Mouse (Mus musculus): Measurements from ENCODE around the gene Mkrn3. TPM values are rescaled to one million over a fixed set of nuclear protein-coding genes. Genes with fewer than 3 reads are reported as not detected.

Gene Mkrn3
- total RNA-seq, 2 experiments from 2014 or later: 4.1 TPM

GRCm38 (mm10) chr7:62382391-62382790 lies 37.5 kb downstream of the Mkrn3 start:
- no peak for DNase-seq (ENCODE audit: low spot score in 2 of 2)

GRCm38 (mm10) chr7:62378529-62378928 lies 41.4 kb downstream of the Mkrn3 start:
- DNase-seq (ENCODE audit: low spot score in 2 of 2): no peak

- DNase-seq (ENCODE audit: low spot score in 2 of 2): no peak
Observed at GRCm38 (mm10) chr7:62377313-62377712, 42.6 kb downstream of the Mkrn3 start.

GRCm38 (mm10) chr7:62376510-62377304 lies 43.2 kb downstream of the Mkrn3 start, which contains the start of gene Magel2:
Gene Magel2, plus strand, starts transcription at chr7:62377010.
- DNase-seq (ENCODE audit: low spot score in 2 of 2): no peak

GRCm38 (mm10) chr7:62375658-62376057 lies 44.3 kb downstream of the Mkrn3 start:
- peak in 1 of 2 experiments; percentile 8 for DNase-seq (ENCODE audit: low spot score in 2 of 2)

Other genes with a start within 250 kb of the Mkrn3 start
- 100 to 1,000 TPM; 112 to 118 TPM for gene Ndn, start 73.6 kb downstream of the Mkrn3 start, total RNA-seq (2021)
- gene Magel2, start 43.1 kb downstream of the Mkrn3 start, total RNA-seq (2021): 10 to 100 TPM; 10.2 to 12.6 TPM
- 1 to 10 TPM; 6.0 to 8.3 TPM for gene Peg12, start 44.4 kb upstream of the Mkrn3 start, total RNA-seq (2021)

Data from adrenal gland, postnatal 4 days (tissue).